Mouse (Mus musculus): ENCODE results near the gene Gm21764.
"Not testable (repeated sequence)": the region's sequence is repeated elsewhere in the genome, so short reads cannot be mapped to it uniquely, and the experiment has no call there.

Gm21764 gene

DNA sequence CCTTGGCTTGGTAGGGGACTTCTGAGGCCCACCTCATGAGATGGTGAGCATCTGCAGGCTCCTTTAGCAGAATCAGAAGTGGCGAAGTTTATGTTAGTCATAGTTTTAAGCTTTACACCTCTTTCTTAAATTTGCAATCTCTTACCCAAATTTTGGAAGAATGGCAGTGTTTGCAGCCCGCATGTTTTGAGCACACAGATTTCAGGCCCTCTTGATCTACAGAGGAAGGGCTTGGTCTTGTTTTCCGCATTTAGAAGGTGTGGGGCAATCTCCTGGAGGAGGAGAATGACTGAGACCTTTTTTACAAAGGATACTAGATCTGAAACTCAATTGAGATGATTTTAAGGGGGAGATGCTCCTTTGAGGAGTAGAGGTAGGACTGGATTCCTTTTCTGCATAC lies at the start of gene Gm21764:
Gene Gm21764, minus strand, starts transcription at position 101 of the 400 bp plus-strand sequence.
- CTCF ChIA-PET = not testable (repeated sequence)

DNA sequence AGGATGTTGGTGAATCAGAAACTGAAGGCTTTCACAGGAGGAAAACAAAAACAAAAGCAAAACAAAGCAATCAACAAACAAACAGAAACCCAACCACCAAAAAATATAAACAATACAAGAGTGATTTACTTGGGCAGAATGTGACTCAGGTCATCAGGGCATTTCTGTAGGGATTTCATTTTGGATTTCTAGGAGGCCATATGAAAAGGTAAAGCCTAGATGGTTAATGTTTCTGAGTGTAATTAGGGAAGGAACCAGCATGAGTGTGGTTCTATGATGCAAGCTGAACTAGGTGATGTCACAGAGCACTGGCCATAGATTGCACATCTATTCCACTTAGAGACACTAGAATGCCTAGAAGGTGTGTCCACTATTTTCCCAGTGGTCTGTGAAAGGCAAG lies 27.2 kb upstream of the Gm21764 start, which contains the start of gene Ssty1:
Gene Ssty1, plus strand, starts transcription at position 301 of the 400 bp plus-strand sequence.
- CTCF ChIA-PET = not testable (repeated sequence)
